Mouse (Mus musculus) ES-E14 (cell line): ENCODE measurements around the gene Otulin. TPM values are rescaled to one million over a fixed set of nuclear protein-coding genes. Genes with fewer than 3 reads are reported as not detected.

ENCODE experiments used
- DNase-seq: peaks from one replicate; pipeline ENCODE4 v3.0.0-alpha.2; 2013; ENCODE audit warnings: low read depth, low spot score
- H3K27ac ChIP-seq: 2 replicates; pipeline ENCODE4 v1.5.1; 2012; ENCODE audit warnings: low read depth, mild to moderate bottlenecking, low read length, moderate library complexity, mixed read lengths; ENCODE audit not compliant: poor library complexity, insufficient read depth, severe bottlenecking
- H3K36me3 ChIP-seq: 2 replicates; pipeline ENCODE4 v1.6.1; 2012; ENCODE audit warnings: mild to moderate bottlenecking, low read length, moderate library complexity, mixed read lengths; ENCODE audit not compliant: control insufficient read depth, poor library complexity, insufficient read depth, severe bottlenecking
- H3K4me1 ChIP-seq, 2 experiments: fragments of 150-350 bp in 1 of 2; sonication (generic) in 1 of 2; 2 replicates each; pipeline ENCODE4 v1.6.1; 2012; ENCODE audit warnings: low read length in 2 of 2, mild to moderate bottlenecking in 1 of 2, mixed read lengths in 1 of 2; ENCODE audit not compliant: control insufficient read depth in 2 of 2, insufficient read depth in 2 of 2, poor library complexity in 1 of 2
- H3K4me3 ChIP-seq, 2 experiments: fragments of 150-350 bp in 1 of 2; sonication (generic) in 1 of 2; 2 replicates each; pipeline ENCODE4 v1.5.1; 2012; ENCODE audit warnings: low read length in 2 of 2, low read depth in 1 of 2, mild to moderate bottlenecking in 1 of 2, mixed read lengths in 1 of 2; ENCODE audit not compliant: insufficient read depth in 1 of 2, poor library complexity in 1 of 2, severe bottlenecking in 1 of 2
- H3K9ac ChIP-seq: 2 replicates; pipeline ENCODE4 v1.6.1; 2012; ENCODE audit warnings: low read depth, mild to moderate bottlenecking, low read length, mixed read lengths; ENCODE audit not compliant: poor library complexity, insufficient read depth, severe bottlenecking
- H3K9me3 ChIP-seq: fragments of 150-350 bp; sonication (generic); 2 replicates; pipeline ENCODE4 v1.6.1; 2012; ENCODE audit warnings: low read depth, mild to moderate bottlenecking, low read length; ENCODE audit not compliant: control insufficient read depth, insufficient read depth
- CHD2 ChIP-seq: IDR thresholded peaks from 2 replicates; pipeline ENCODE4 v1.6.1; 2014; ENCODE audit warnings: mild to moderate bottlenecking, low read depth, low read length, inconsistent platforms
- HCFC1 ChIP-seq: IDR thresholded peaks from 2 replicates; pipeline ENCODE4 v1.6.1; 2012; ENCODE audit warnings: low read length, inconsistent platforms, borderline replicate concordance; ENCODE audit not compliant: insufficient read depth
- MAFK ChIP-seq: IDR thresholded peaks from 2 replicates; pipeline ENCODE4 v1.6.1; 2014; ENCODE audit warnings: mild to moderate bottlenecking, low read depth, low read length, inconsistent platforms; ENCODE audit not compliant: insufficient read depth
- ZC3H11A ChIP-seq: IDR thresholded peaks from 2 replicates; pipeline ENCODE4 v1.6.1; 2012; ENCODE audit warnings: low read depth, mild to moderate bottlenecking, inconsistent platforms, low read length, borderline replicate concordance
- ZNF384 ChIP-seq: IDR thresholded peaks from 2 replicates; pipeline ENCODE4 v1.6.1; 2012; ENCODE audit warnings: low read depth, low read length, inconsistent platforms
- in situ Hi-C, 2 experiments: fragments of 600-800 bp; cut with MboI; formaldehyde crosslinking; loops; one replicate each; pipeline ENCODE4 v1.15.1; 2025; ENCODE audit warnings: low sequenced_read_pairs in 2 of 2, inconsistent platforms in 1 of 2; ENCODE audit not compliant: unreplicated experiment in 2 of 2
- total RNA-seq: library from RNA; depleted of rRNA; stranded (reverse); fragments of 300-350 nt; gene quantifications from 2 replicates; pipeline ENCODE4 v1.2.3, GENCODE M21; 2012

Otulin gene
- total RNA-seq, 1 experiment: 28.0 TPM

DNA sequence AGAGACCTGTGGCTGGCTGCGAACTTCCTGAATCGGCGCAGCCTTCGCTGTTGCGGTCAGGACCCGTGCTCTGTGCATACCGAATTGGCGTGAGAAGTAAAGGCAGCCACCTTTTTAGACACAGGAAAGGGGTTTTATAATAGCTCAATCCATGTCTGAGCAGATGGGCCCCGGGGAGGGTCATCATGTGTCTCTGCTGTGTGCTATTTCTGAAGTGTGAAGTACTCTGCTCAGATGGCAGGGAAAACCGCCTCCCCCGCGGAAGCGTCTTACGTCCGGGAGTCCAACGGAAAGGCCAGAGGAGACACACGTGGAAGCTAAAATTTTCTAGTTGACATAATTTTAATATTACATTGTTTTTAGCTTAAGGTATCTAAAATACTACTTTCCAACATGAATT lies 121.5 kb downstream of the Otulin start:
- no peaks in the 10 kb centered on the region for H3K4me1 ChIP-seq

DNA sequence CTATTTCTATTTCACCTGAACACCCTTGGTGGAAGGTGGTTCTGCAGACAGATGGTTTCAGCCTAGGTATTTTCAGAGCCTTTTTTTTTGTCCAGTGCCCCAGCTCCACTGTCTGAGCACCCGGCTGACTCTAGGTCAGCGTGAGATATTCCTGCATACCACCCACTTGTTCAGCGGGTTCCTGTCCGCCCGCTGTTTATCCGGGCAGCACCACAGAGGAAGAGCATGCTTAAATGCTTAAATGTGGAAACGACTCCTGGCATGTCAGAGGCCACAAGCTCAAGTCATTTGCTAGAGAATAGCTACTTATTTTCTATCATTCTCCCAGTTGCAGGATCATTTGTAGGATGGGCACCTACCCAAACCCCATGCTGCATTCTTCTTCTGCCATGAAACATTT lies 122.3 kb downstream of the Otulin start:
- Histone ChIP-seq H3K9me3 (no peaks in the 10 kb centered on the region), H3K9ac (no peak overlapping the region), H3K4me1 (no peaks in the 10 kb centered on the region), H3K4me3 (no peak overlapping the region), H3K36me3 (no peaks in the 10 kb centered on the region), H3K27ac (no peak overlapping the region)
- TF ChIP-seq CHD2: no peak
- no peak for TF ChIP-seq HCFC1
- no peak for TF ChIP-seq ZC3H11A
- no peak for TF ChIP-seq ZNF384
- TF ChIP-seq MAFK: no peak
- in situ Hi-C loops: no loop called here
- DNase-seq: no peak

More for the DNA sequence above, 121.5 kb downstream of the Otulin start:
- H3K4me3 ChIP-seq: no peak overlapping the region
- H3K9me3 ChIP-seq: no peaks in the 10 kb centered on the region
- TF ChIP-seq ZNF384 (no peak), ZC3H11A (no peak), HCFC1 (no peak), CHD2 (no peak), MAFK (no peak)
- in situ Hi-C loops: no loop called here
- H3K36me3 ChIP-seq: no peaks in the 10 kb centered on the region
- H3K9ac ChIP-seq: no peak overlapping the region
- no peak overlapping the region for H3K27ac ChIP-seq
- DNase-seq: no peak

DNA sequence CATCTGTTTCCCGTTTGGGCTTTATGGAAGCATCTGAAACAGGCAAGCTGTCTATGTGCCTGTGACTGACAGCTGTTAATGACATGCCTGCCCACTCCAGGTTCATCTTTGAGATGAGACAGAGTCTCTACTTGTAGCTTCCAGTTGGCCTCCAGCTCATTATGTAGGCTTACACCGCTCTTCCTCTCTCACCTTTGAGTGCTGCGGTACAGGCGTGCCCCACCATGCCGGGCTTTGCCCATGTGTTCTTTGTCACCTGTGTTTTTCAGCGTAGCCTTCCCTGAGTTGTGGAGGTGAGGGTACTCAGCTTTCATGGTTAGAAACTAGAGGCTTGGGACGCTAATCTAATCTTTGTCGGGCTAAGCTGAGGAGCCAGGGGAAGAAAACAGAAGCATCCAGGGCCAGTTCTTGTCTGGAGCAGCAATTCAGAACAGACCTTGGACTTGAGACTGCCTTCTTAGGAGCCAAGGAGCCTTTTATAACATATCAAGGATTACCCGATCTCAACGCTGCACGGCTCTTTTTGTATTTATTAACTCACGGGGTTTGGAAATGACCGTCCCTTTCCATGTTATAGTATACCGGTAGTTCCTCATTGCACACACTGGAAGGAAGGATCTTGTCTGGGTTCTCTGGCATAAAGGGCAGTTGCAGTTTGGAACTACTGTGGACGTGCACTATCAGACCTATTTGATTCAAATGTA lies 123.4 kb downstream of the Otulin start:
- TF ChIP-seq MAFK (no peak), ZNF384 (no peak), HCFC1 (no peak), CHD2 (no peak), ZC3H11A (no peak)
- no peak for DNase-seq
- no peak overlapping the region for H3K4me3 ChIP-seq
- H3K27ac ChIP-seq: no peak overlapping the region
- no peaks in the 10 kb centered on the region for H3K9me3 ChIP-seq
- H3K9ac ChIP-seq: no peak overlapping the region
- no peaks in the 10 kb centered on the region for H3K4me1 ChIP-seq
- in situ Hi-C loops: no loop called here
- no peaks in the 10 kb centered on the region for H3K36me3 ChIP-seq

DNA sequence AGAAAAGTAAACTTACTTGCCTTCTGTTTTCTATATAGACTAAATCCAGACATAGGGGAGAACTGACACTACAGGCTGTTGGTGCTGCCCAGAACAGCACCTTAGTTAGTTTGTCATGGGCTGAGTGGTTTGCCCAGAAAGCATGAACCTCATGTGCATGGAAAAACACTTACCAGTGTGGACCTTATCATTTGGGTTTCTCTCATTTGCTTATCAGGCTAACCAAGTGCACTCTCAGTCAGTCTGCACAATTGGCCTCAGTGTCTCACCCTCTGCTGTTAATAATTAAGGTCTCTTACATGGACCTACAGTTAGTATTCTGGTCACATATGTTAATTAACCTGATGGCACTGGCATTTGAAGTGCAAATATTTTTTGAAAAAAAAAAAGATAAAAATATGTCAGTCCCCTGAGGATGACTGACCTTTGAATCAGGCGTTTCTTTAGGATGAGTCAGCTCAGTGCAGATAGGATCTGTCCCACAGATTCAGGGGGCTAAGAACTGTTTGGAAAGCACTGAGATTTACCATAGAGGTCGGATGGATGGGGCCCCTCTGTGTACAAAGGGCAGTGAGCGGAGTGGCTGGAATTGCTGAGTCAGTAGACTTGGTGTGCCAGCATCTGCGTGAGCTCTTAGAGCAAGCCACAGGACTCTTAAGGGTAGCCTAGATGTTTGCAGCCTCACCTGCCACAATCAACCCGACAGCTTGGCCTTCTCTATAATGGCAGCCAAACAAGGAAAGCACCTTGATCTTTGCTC lies 124.2 kb downstream of the Otulin start:
- no peak for TF ChIP-seq ZC3H11A
- no peak for TF ChIP-seq HCFC1
- TF ChIP-seq MAFK: peak; percentile 68
- H3K4me3 ChIP-seq: no peak overlapping the region
- H3K27ac ChIP-seq: no peak overlapping the region
- DNase-seq: no peak
- H3K36me3 ChIP-seq: no peaks in the 10 kb centered on the region
- no peaks in the 10 kb centered on the region for H3K9me3 ChIP-seq
- in situ Hi-C loops: no loop called here
- H3K9ac ChIP-seq: no peak overlapping the region
- no peaks in the 10 kb centered on the region for H3K4me1 ChIP-seq
